Mouse (Mus musculus): ENCODE data around the gene Ifitm2. TPM values are rescaled to one million over a fixed set of nuclear protein-coding genes. Genes with fewer than 3 reads are reported as not detected.
A peak's percentile ranks its signal among the peaks of the same experiment; 100 is the strongest.

Gene Ifitm2
- total and polyA plus RNA-seq, 2 experiments from 2014 or later, result 82.4 to 281 TPM

DNA sequence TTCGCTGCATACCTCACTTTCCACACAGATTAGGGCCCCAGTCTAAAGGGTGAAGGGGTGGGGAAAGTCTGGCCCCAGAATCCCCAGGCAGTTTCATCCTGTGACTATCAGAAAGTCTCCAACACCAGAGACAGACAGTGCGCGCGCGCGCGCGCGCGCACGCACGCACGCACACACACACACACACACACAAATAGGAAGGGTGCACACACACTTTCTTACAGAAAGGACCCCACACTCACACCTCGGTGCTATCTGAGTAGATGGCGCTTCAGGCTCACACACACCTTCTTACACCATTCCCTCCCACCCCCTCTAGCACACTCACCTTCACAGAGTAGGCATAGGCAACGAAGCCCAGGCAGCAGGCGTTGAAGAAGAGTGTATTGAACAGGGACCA, 445 bp downstream of the Ifitm2 start:
- Histone ChIP-seq H3K27ac (no peak overlapping the region), H3K9me3 (ENCODE audit: low read length) (no peaks in the 10 kb centered on the region), H3K9ac (replicated peaks; ENCODE audit: low read length) (0 out of 2 replicates have a peak overlapping the region, but pooled peaks have one; percentile 37), H3K27me3 (ENCODE audit: insufficient read depth, low read length) (no peaks in the 10 kb centered on the region), H3K4me2 (ENCODE audit: low read depth, low read length) (peak overlapping the region; percentile 61), H3K4me3 (ENCODE audit: low read length) (peak overlapping the region; percentile 32), H3K36me3 (ENCODE audit: insufficient read depth, low read length) (no peaks in the 10 kb centered on the region), H3K4me1 (ENCODE audit: insufficient read depth, low read length) (peaks cover 4% of the 10 kb centered on the region; the same call in 1 of the 2 replicates)
- DNase-seq (ENCODE audit: low spot score), result peak; percentile 45
- peak; percentile 41; the same call in 1 of the 2 replicates for ATAC-seq
- 20% methylated on average over 17 of the region's 17 CpGs for WGBS
- TF ChIP-seq CTCF (IDR thresholded peaks at IDR 0.05; ENCODE audit: low read depth), result no peak

DNA sequence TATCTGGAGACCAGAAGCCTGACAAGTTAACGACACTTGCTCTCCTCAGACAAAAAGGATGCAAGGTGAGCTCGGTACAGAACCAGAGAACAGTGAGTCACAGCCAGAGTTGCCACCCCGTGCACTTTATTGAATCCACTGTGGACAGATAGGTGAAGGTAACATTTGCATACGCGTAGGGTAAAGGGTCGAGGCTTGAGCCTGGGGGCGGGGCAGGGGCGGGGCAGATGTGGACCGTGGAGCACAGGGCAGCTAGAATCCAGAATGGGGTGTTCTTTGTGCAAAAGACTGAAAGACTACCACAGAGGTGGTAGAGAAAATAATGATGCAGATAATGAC, 1.1 kb downstream of the Ifitm2 start:
- no peak for ATAC-seq
- WGBS, result 18% methylated on average over 9 of the region's 9 CpGs
- DNase-seq (ENCODE audit: low spot score), result no peak
- Histone ChIP-seq H3K4me1 (ENCODE audit: insufficient read depth, low read length) (peaks cover 4% of the 10 kb centered on the region; the same call in 1 of the 2 replicates), H3K27ac (no peak overlapping the region), H3K27me3 (ENCODE audit: insufficient read depth, low read length) (no peaks in the 10 kb centered on the region), H3K9me3 (ENCODE audit: low read length) (no peaks in the 10 kb centered on the region), H3K4me2 (ENCODE audit: low read depth, low read length) (peak overlapping the region; percentile 61), H3K4me3 (ENCODE audit: low read length) (peak overlapping the region; percentile 32; the same call in 1 of the 2 replicates), H3K36me3 (ENCODE audit: insufficient read depth, low read length) (no peaks in the 10 kb centered on the region), H3K9ac (replicated peaks; ENCODE audit: low read length) (no peak overlapping the region)
- TF ChIP-seq CTCF (IDR thresholded peaks at IDR 0.05; ENCODE audit: low read depth), result no peak

DNA sequence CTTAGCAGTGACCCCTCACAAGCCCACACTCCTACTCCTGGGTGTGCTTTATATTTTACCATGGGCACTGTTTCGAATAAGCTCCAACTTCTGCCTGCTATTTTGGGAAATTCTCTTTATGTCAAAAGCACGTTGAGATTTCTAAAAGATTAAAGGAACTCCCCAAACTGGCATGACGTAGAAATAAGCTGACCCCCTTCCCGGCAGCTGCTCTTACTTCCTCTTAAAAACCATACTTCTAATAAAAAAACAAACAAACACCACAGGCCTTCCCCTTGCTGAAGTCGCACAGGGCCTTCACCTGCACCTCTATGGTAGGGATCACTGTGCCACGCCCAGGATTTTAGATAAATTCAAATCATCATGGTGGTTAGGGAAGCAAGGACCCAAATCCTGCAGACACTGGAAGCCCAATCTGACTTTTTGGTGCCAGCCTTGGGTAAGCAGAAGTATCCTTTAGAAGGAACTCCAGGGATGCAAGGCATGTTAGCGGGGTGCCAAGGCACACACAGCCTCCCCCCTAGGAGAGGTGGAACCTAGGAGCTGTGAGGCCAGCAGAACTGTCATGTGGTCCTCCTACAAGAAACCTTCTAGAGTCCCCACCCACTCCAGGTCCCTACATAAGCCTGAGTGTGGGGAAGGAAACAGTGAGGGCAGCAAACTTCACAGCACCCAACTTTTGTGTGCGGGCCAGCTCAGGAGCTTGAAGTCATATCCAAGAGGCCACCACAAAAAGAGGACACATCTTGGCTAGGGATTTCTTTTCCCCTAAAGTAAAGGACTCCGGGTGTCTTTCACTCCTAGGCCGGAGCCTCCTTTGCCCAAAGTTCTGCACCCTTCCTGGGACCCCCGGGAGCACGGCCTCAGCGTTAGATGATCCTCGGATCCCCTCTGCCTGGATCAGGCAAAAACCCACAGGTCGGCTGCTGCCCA, 1.7 kb downstream of the Ifitm2 start:
- H3K9ac ChIP-seq (replicated peaks; ENCODE audit: low read length), result no peak overlapping the region
- H3K4me2 ChIP-seq (ENCODE audit: low read depth, low read length), result peak overlapping the region; percentile 61
- 68% methylated on average over 15 of the region's 15 CpGs for WGBS
- no peaks in the 10 kb centered on the region for H3K9me3 ChIP-seq (ENCODE audit: low read length)
- no peaks in the 10 kb centered on the region for H3K36me3 ChIP-seq (ENCODE audit: insufficient read depth, low read length)
- no peak for TF ChIP-seq CTCF (IDR thresholded peaks at IDR 0.05; ENCODE audit: low read depth)
- no peak overlapping the region for H3K4me3 ChIP-seq (ENCODE audit: low read length)
- no peak overlapping the region for H3K27ac ChIP-seq
- peaks cover 4% of the 10 kb centered on the region; the same call in 1 of the 2 replicates for H3K4me1 ChIP-seq (ENCODE audit: insufficient read depth, low read length)
- no peak for DNase-seq (ENCODE audit: low spot score)
- no peak for ATAC-seq
- no peaks in the 10 kb centered on the region for H3K27me3 ChIP-seq (ENCODE audit: insufficient read depth, low read length)

- DNase-seq (ENCODE audit: low spot score), result no peak
- no peaks in the 10 kb centered on the region for H3K27me3 ChIP-seq (ENCODE audit: insufficient read depth, low read length)
- TF ChIP-seq CTCF (IDR thresholded peaks at IDR 0.05; ENCODE audit: low read depth), result no peak
- H3K4me2 ChIP-seq (ENCODE audit: low read depth, low read length), result no peak overlapping the region
- 85% methylated on average over 11 of the region's 11 CpGs for WGBS
- H3K27ac ChIP-seq, result no peak overlapping the region
- H3K36me3 ChIP-seq (ENCODE audit: insufficient read depth, low read length), result no peaks in the 10 kb centered on the region
- no peaks in the 10 kb centered on the region for H3K9me3 ChIP-seq (ENCODE audit: low read length)
- no peak overlapping the region for H3K9ac ChIP-seq (replicated peaks; ENCODE audit: low read length)
- no peak overlapping the region for H3K4me3 ChIP-seq (ENCODE audit: low read length)
- H3K4me1 ChIP-seq (ENCODE audit: insufficient read depth, low read length), result peaks cover 4% of the 10 kb centered on the region; the same call in 1 of the 2 replicates
- ATAC-seq, result no peak
These were observed 2.7 kb downstream of the Ifitm2 start for GRCm38 (mm10) chr7:140953133-140953532.

- DNase-seq (ENCODE audit: low spot score) (no peak), ATAC-seq (no peak)
- Histone ChIP-seq H3K4me3 (ENCODE audit: low read length) (no peak overlapping the region), H3K9ac (replicated peaks; ENCODE audit: low read length) (no peak overlapping the region), H3K4me1 (ENCODE audit: insufficient read depth, low read length) (peaks cover 4% of the 10 kb centered on the region; the same call in 1 of the 2 replicates), H3K27me3 (ENCODE audit: insufficient read depth, low read length) (no peaks in the 10 kb centered on the region), H3K36me3 (ENCODE audit: insufficient read depth, low read length) (no peaks in the 10 kb centered on the region), H3K9me3 (ENCODE audit: low read length) (no peaks in the 10 kb centered on the region), H3K27ac (no peak overlapping the region), H3K4me2 (ENCODE audit: low read depth, low read length) (no peak overlapping the region)
- no peak for TF ChIP-seq CTCF (IDR thresholded peaks at IDR 0.05; ENCODE audit: low read depth)
- WGBS, result 85% methylated on average over 7 of the region's 7 CpGs
These were observed 3.3 kb downstream of the Ifitm2 start for GRCm38 (mm10) chr7:140952441-140952840.

DNA sequence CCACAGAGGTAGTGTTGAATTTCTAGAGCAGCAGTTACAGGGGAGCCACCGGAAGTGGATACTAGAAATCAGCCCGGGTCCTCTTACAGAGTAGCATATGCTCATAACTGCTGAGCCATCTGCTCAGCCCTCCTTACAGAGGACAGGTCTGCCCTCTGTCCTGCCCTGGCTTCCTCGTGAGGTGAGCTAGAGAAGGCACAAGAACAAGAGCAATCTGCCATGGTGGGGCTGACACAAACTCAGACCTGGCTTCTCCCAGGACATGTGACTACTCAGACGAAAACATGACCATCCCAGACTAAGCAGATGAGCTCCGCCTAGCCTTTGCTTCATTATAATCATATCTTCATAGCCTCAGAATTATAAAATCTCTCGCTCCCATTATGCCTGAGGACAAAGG, 4.0 kb downstream of the Ifitm2 start:
- ATAC-seq, result no peak
- H3K4me1 ChIP-seq (ENCODE audit: insufficient read depth, low read length), result peaks cover 4% of the 10 kb centered on the region; the same call in 1 of the 2 replicates
- no peak for TF ChIP-seq CTCF (IDR thresholded peaks at IDR 0.05; ENCODE audit: low read depth)
- 74% methylated on average over 6 of the region's 6 CpGs for WGBS
- H3K4me2 ChIP-seq (ENCODE audit: low read depth, low read length), result no peak overlapping the region
- no peak overlapping the region for H3K27ac ChIP-seq
- no peak overlapping the region for H3K9ac ChIP-seq (replicated peaks; ENCODE audit: low read length)
- no peaks in the 10 kb centered on the region for H3K27me3 ChIP-seq (ENCODE audit: insufficient read depth, low read length)
- H3K9me3 ChIP-seq (ENCODE audit: low read length), result no peaks in the 10 kb centered on the region
- H3K36me3 ChIP-seq (ENCODE audit: insufficient read depth, low read length), result no peaks in the 10 kb centered on the region
- DNase-seq (ENCODE audit: low spot score), result no peak
- no peak overlapping the region for H3K4me3 ChIP-seq (ENCODE audit: low read length)

GRCm38 (mm10) chr7:140951051-140951450, 4.7 kb downstream of the Ifitm2 start:
- DNase-seq (ENCODE audit: low spot score), result no peak
- no peak overlapping the region for H3K9ac ChIP-seq (replicated peaks; ENCODE audit: low read length)
- H3K4me3 ChIP-seq (ENCODE audit: low read length), result no peak overlapping the region
- H3K36me3 ChIP-seq (ENCODE audit: insufficient read depth, low read length), result no peaks in the 10 kb centered on the region
- H3K27me3 ChIP-seq (ENCODE audit: insufficient read depth, low read length), result no peaks in the 10 kb centered on the region
- H3K4me2 ChIP-seq (ENCODE audit: low read depth, low read length), result no peak overlapping the region
- no peak overlapping the region for H3K27ac ChIP-seq
- ATAC-seq, result no peak
- WGBS, result 50% methylated on average over 8 of the region's 8 CpGs
- no peaks in the 10 kb centered on the region for H3K9me3 ChIP-seq (ENCODE audit: low read length)
- TF ChIP-seq CTCF (IDR thresholded peaks at IDR 0.05; ENCODE audit: low read depth), result no peak
- H3K4me1 ChIP-seq (ENCODE audit: insufficient read depth, low read length), result peaks cover 4% of the 10 kb centered on the region; the same call in 1 of the 2 replicates
